Mouse (Mus musculus): ENCODE results near the gene Serpinb11. TPM values are rescaled to one million over a fixed set of nuclear protein-coding genes. Genes with fewer than 3 reads are reported as not detected.

Serpinb11 gene
- not detected in 2 replicates for polyA plus RNA-seq (2014; fragmentation: Nextera tagmentation; extraction: Ambion mirVana)

- WGBS: 56% methylated on average over 1 of the region's 1 CpGs
- DNase-seq (no peak), ATAC-seq (ENCODE audit: insufficient read depth) (no peak)
- no peak for TF ChIP-seq CTCF (IDR thresholded peaks at IDR 0.05; ENCODE audit: low read depth)
- H3K4me2 ChIP-seq: no peak within 1 kb of the TSS
- no peaks in the 10 kb centered on the region for H3K36me3 ChIP-seq (ENCODE audit: insufficient read depth)
- H3K9me3 ChIP-seq (ENCODE audit: low read depth, low read length): no peaks in the 10 kb centered on the region
- no peak within 1 kb of the TSS for H3K9ac ChIP-seq
- H3K27ac ChIP-seq (ENCODE audit: low read depth): no peak within 1 kb of the TSS
- H3K4me3 ChIP-seq (ENCODE audit: low read depth, low read length): no peak within 1 kb of the TSS
- no peaks in the 10 kb centered on the region for H3K4me1 ChIP-seq (ENCODE audit: insufficient read depth)
- H3K27me3 ChIP-seq (ENCODE audit: insufficient read depth, low read length): no peaks in the 10 kb centered on the region
Observed at GRCm38 (mm10) chr1:107360898-107361297, at the start of gene Serpinb11. Gene Serpinb11, plus strand, starts transcription at chr1:107361198.

- Histone ChIP-seq H3K4me3 (ENCODE audit: low read depth, low read length) (no peak overlapping the region), H3K4me2 (no peak overlapping the region), H3K9me3 (ENCODE audit: low read depth, low read length) (no peaks in the 10 kb centered on the region), H3K9ac (no peak overlapping the region), H3K36me3 (ENCODE audit: insufficient read depth) (no peaks in the 10 kb centered on the region), H3K27ac (ENCODE audit: low read depth) (no peak overlapping the region), H3K27me3 (ENCODE audit: insufficient read depth, low read length) (no peaks in the 10 kb centered on the region), H3K4me1 (ENCODE audit: insufficient read depth) (no peaks in the 10 kb centered on the region)
- TF ChIP-seq CTCF (IDR thresholded peaks at IDR 0.05; ENCODE audit: low read depth): no peak
- ATAC-seq (ENCODE audit: insufficient read depth): no peak
- no peak for DNase-seq
Observed at GRCm38 (mm10) chr1:107345979-107346378, 15.0 kb upstream of the Serpinb11 start.

GRCm38 (mm10) chr1:107346788-107347187, 14.2 kb upstream of the Serpinb11 start:
- no peak overlapping the region for H3K9ac ChIP-seq
- no peak for DNase-seq
- no peak for TF ChIP-seq CTCF (IDR thresholded peaks at IDR 0.05; ENCODE audit: low read depth)
- no peak overlapping the region for H3K4me2 ChIP-seq
- H3K27ac ChIP-seq (ENCODE audit: low read depth): no peak overlapping the region
- WGBS: 87% methylated on average over 2 of the region's 2 CpGs
- H3K27me3 ChIP-seq (ENCODE audit: insufficient read depth, low read length): no peaks in the 10 kb centered on the region
- H3K4me3 ChIP-seq (ENCODE audit: low read depth, low read length): no peak overlapping the region
- no peaks in the 10 kb centered on the region for H3K4me1 ChIP-seq (ENCODE audit: insufficient read depth)
- H3K9me3 ChIP-seq (ENCODE audit: low read depth, low read length): no peaks in the 10 kb centered on the region
- no peak for ATAC-seq (ENCODE audit: insufficient read depth)
- no peaks in the 10 kb centered on the region for H3K36me3 ChIP-seq (ENCODE audit: insufficient read depth)

- no peak for ATAC-seq (ENCODE audit: insufficient read depth)
- H3K9ac ChIP-seq: no peak overlapping the region
- H3K36me3 ChIP-seq (ENCODE audit: insufficient read depth): no peaks in the 10 kb centered on the region
- no peak overlapping the region for H3K4me3 ChIP-seq (ENCODE audit: low read depth, low read length)
- H3K4me2 ChIP-seq: no peak overlapping the region
- no peak overlapping the region for H3K27ac ChIP-seq (ENCODE audit: low read depth)
- H3K4me1 ChIP-seq (ENCODE audit: insufficient read depth): no peaks in the 10 kb centered on the region
- WGBS: 35% methylated on average over 3 of the region's 3 CpGs
- no peaks in the 10 kb centered on the region for H3K9me3 ChIP-seq (ENCODE audit: low read depth, low read length)
- no peak for DNase-seq
- no peak for TF ChIP-seq CTCF (IDR thresholded peaks at IDR 0.05; ENCODE audit: low read depth)
- H3K27me3 ChIP-seq (ENCODE audit: insufficient read depth, low read length): no peaks in the 10 kb centered on the region
Observed at GRCm38 (mm10) chr1:107350392-107350791, 10.6 kb upstream of the Serpinb11 start.

- no peaks in the 10 kb centered on the region for H3K9me3 ChIP-seq (ENCODE audit: low read depth, low read length)
- H3K9ac ChIP-seq: no peak overlapping the region
- no peak overlapping the region for H3K27ac ChIP-seq (ENCODE audit: low read depth)
- DNase-seq: no peak
- 45% methylated on average over 2 of the region's 2 CpGs for WGBS
- no peak for TF ChIP-seq CTCF (IDR thresholded peaks at IDR 0.05; ENCODE audit: low read depth)
- H3K4me1 ChIP-seq (ENCODE audit: insufficient read depth): no peaks in the 10 kb centered on the region
- H3K36me3 ChIP-seq (ENCODE audit: insufficient read depth): no peaks in the 10 kb centered on the region
- H3K4me2 ChIP-seq: no peak overlapping the region
- no peak for ATAC-seq (ENCODE audit: insufficient read depth)
- H3K27me3 ChIP-seq (ENCODE audit: insufficient read depth, low read length): no peaks in the 10 kb centered on the region
- no peak overlapping the region for H3K4me3 ChIP-seq (ENCODE audit: low read depth, low read length)
Observed at GRCm38 (mm10) chr1:107351115-107351514, 9.9 kb upstream of the Serpinb11 start.

- Histone ChIP-seq H3K27ac (ENCODE audit: low read depth) (no peak overlapping the region), H3K36me3 (ENCODE audit: insufficient read depth) (no peaks in the 10 kb centered on the region), H3K9ac (no peak overlapping the region), H3K27me3 (ENCODE audit: insufficient read depth, low read length) (no peaks in the 10 kb centered on the region), H3K4me2 (no peak overlapping the region), H3K4me1 (ENCODE audit: insufficient read depth) (no peaks in the 10 kb centered on the region), H3K9me3 (ENCODE audit: low read depth, low read length) (no peaks in the 10 kb centered on the region), H3K4me3 (ENCODE audit: low read depth, low read length) (no peak overlapping the region)
- DNase-seq: peak; percentile 7
- peak; percentile 34; the same call in 1 of the 2 replicates for TF ChIP-seq CTCF (IDR thresholded peaks at IDR 0.05; ENCODE audit: low read depth)
- no peak for ATAC-seq (ENCODE audit: insufficient read depth)
- 35% methylated on average over 3 of the region's 3 CpGs for WGBS
Observed at GRCm38 (mm10) chr1:107353046-107353445, 8.0 kb upstream of the Serpinb11 start.

- Histone ChIP-seq H3K9me3 (ENCODE audit: low read depth, low read length) (no peaks in the 10 kb centered on the region), H3K9ac (no peak overlapping the region), H3K4me1 (ENCODE audit: insufficient read depth) (no peaks in the 10 kb centered on the region), H3K4me3 (ENCODE audit: low read depth, low read length) (no peak overlapping the region), H3K27me3 (ENCODE audit: insufficient read depth, low read length) (no peaks in the 10 kb centered on the region), H3K4me2 (no peak overlapping the region), H3K27ac (ENCODE audit: low read depth) (no peak overlapping the region), H3K36me3 (ENCODE audit: insufficient read depth) (no peaks in the 10 kb centered on the region)
- TF ChIP-seq CTCF (IDR thresholded peaks at IDR 0.05; ENCODE audit: low read depth): no peak
- DNase-seq (no peak), ATAC-seq (ENCODE audit: insufficient read depth) (no peak)
- 63% methylated on average over 7 of the region's 7 CpGs for WGBS
Observed at GRCm38 (mm10) chr1:107365973-107366372, 5.0 kb downstream of the Serpinb11 start.

- Histone ChIP-seq H3K27me3 (ENCODE audit: insufficient read depth, low read length) (no peaks in the 10 kb centered on the region), H3K36me3 (ENCODE audit: insufficient read depth) (no peaks in the 10 kb centered on the region), H3K4me1 (ENCODE audit: insufficient read depth) (no peaks in the 10 kb centered on the region), H3K9ac (no peak overlapping the region), H3K27ac (ENCODE audit: low read depth) (no peak overlapping the region), H3K4me3 (ENCODE audit: low read depth, low read length) (no peak overlapping the region), H3K4me2 (no peak overlapping the region), H3K9me3 (ENCODE audit: low read depth, low read length) (no peaks in the 10 kb centered on the region)
- no peak for TF ChIP-seq CTCF (IDR thresholded peaks at IDR 0.05; ENCODE audit: low read depth)
- ATAC-seq (ENCODE audit: insufficient read depth) (no peak), DNase-seq (no peak)
- 68% methylated on average over 2 of the region's 2 CpGs for WGBS
Observed at GRCm38 (mm10) chr1:107368944-107369343, 7.9 kb downstream of the Serpinb11 start.
